Mouse (Mus musculus) brown adipose tissue, adult 24 weeks (tissue): ENCODE measurements around the gene Ndufs8. TPM values are rescaled to one million over a fixed set of nuclear protein-coding genes. Genes with fewer than 3 reads are reported as not detected.

Source experiments
- H3K27ac ChIP-seq: fragments of 200-500 bp; replicated peaks from 2 replicates; pipeline ENCODE4 v1.5.1; 2012; ENCODE audit warnings: low read depth, mild to moderate bottlenecking, low read length
- H3K4me1 ChIP-seq: fragments of 200-500 bp; 2 replicates; pipeline ENCODE4 v1.6.1; 2012; ENCODE audit warnings: low read length, mixed read lengths; ENCODE audit not compliant: control insufficient read depth, insufficient read depth, insufficient read length
- H3K4me3 ChIP-seq: fragments of 200-500 bp; 2 replicates; pipeline ENCODE4 v1.5.1; 2012; ENCODE audit warnings: low read depth, mild to moderate bottlenecking, low read length, moderate library complexity; ENCODE audit not compliant: insufficient read depth
- polyA plus RNA-seq: library from polyadenylated mRNA; stranded (reverse); fragments of >200 nt; gene quantifications from 2 replicates; pipeline ENCODE4 v1.2.4, GENCODE M21; 2012; ENCODE audit not compliant: missing spikeins, insufficient read depth, insufficient read length

Ndufs8 gene
- polyA plus RNA-seq, 1 experiment = 1,010 TPM

GRCm38 (mm10) chr19:3902966-3903365 is 9.6 kb downstream of the Ndufs8 start:
- no peak overlapping the region for H3K27ac ChIP-seq
- no peak overlapping the region for H3K4me3 ChIP-seq
- peaks cover 20% of the 10 kb centered on the region for H3K4me1 ChIP-seq

GRCm38 (mm10) chr19:3899618-3900017 is 13.0 kb downstream of the Ndufs8 start:
- H3K4me3 ChIP-seq = no peak overlapping the region
- H3K4me1 ChIP-seq = peaks cover 5% of the 10 kb centered on the region
- H3K27ac ChIP-seq = no peak overlapping the region

- H3K27ac ChIP-seq = no peak overlapping the region
- H3K4me1 ChIP-seq = peaks cover 1% of the 10 kb centered on the region
- H3K4me3 ChIP-seq = no peak overlapping the region
These were observed 13.6 kb downstream of the Ndufs8 start for GRCm38 (mm10) chr19:3898952-3899351.

GRCm38 (mm10) chr19:3897557-3897956 is 15.0 kb downstream of the Ndufs8 start:
- Histone ChIP-seq H3K4me3 (no peak overlapping the region), H3K4me1 (no peaks in the 10 kb centered on the region), H3K27ac (no peak overlapping the region)

GRCm38 (mm10) chr19:3896208-3896607 is 16.4 kb downstream of the Ndufs8 start:
- H3K27ac ChIP-seq = no peak overlapping the region
- no peaks in the 10 kb centered on the region for H3K4me1 ChIP-seq
- H3K4me3 ChIP-seq = no peak overlapping the region

GRCm38 (mm10) chr19:3895171-3895631 is 17.4 kb downstream of the Ndufs8 start:
- no peaks in the 10 kb centered on the region for H3K4me1 ChIP-seq
- no peak overlapping the region for H3K27ac ChIP-seq
- H3K4me3 ChIP-seq = no peak overlapping the region

GRCm38 (mm10) chr19:3894294-3894693 is 18.3 kb downstream of the Ndufs8 start:
- H3K4me3 ChIP-seq = no peak overlapping the region
- H3K4me1 ChIP-seq = no peaks in the 10 kb centered on the region
- H3K27ac ChIP-seq = no peak overlapping the region

- no peak overlapping the region for H3K27ac ChIP-seq
- H3K4me1 ChIP-seq = no peaks in the 10 kb centered on the region
- H3K4me3 ChIP-seq = no peak overlapping the region
These were observed 18.9 kb downstream of the Ndufs8 start for GRCm38 (mm10) chr19:3893545-3894116.

GRCm38 (mm10) chr19:3890181-3890580 is 22.4 kb downstream of the Ndufs8 start:
- Histone ChIP-seq H3K27ac (no peak overlapping the region), H3K4me3 (no peak overlapping the region), H3K4me1 (no peaks in the 10 kb centered on the region)

GRCm38 (mm10) chr19:3889096-3889495 is 23.5 kb downstream of the Ndufs8 start:
- no peak overlapping the region for H3K27ac ChIP-seq
- no peak overlapping the region for H3K4me3 ChIP-seq
- no peaks in the 10 kb centered on the region for H3K4me1 ChIP-seq

GRCm38 (mm10) chr19:3884325-3884990 is 28.1 kb downstream of the Ndufs8 start:
- Histone ChIP-seq H3K27ac (no peak overlapping the region), H3K4me1 (no peaks in the 10 kb centered on the region), H3K4me3 (no peak overlapping the region)

- Histone ChIP-seq H3K4me1 (no peaks in the 10 kb centered on the region), H3K27ac (no peak overlapping the region), H3K4me3 (no peak overlapping the region)
These were observed 30.4 kb downstream of the Ndufs8 start for GRCm38 (mm10) chr19:3882214-3882613.

GRCm38 (mm10) chr19:3880054-3880848 is 32.3 kb downstream of the Ndufs8 start:
- Histone ChIP-seq H3K4me1 (no peaks in the 10 kb centered on the region), H3K4me3 (no peak overlapping the region), H3K27ac (no peak overlapping the region)

GRCm38 (mm10) chr19:3875045-3875444 is 37.5 kb downstream of the Ndufs8 start:
- peaks cover 5% of the 10 kb centered on the region for H3K4me1 ChIP-seq
- no peak overlapping the region for H3K27ac ChIP-seq
- H3K4me3 ChIP-seq = no peak overlapping the region

GRCm38 (mm10) chr19:3872373-3872772 is 40.2 kb downstream of the Ndufs8 start:
- Histone ChIP-seq H3K4me3 (no peak overlapping the region), H3K4me1 (peaks cover 5% of the 10 kb centered on the region), H3K27ac (no peak overlapping the region)
